Mouse (Mus musculus) limb, embryonic 13.5 days (tissue): ENCODE data around the gene Rbm45. TPM values are rescaled to one million over a fixed set of nuclear protein-coding genes. Genes with fewer than 3 reads are reported as not detected.

Source experiments
- ATAC-seq: fragments of 200-750 bp; cut with Nextera tagmentation; 2 replicates; pipeline ENCODE4 v1.8.0; 2017; ENCODE audit warnings: low read depth, moderate number of reproducible peaks, moderate TSS enrichment; ENCODE audit not compliant: low FRiP score
- H3K27ac ChIP-seq: fragments of 300-500 bp; sonication (generic); 2 replicates; pipeline ENCODE4 v1.5.1; 2015; ENCODE audit warnings: inconsistent platforms, mild to moderate bottlenecking, moderate library complexity
- H3K27me3 ChIP-seq: fragments of 300-500 bp; sonication (generic); 2 replicates; pipeline ENCODE4 v1.6.1; 2015; ENCODE audit warnings: mild to moderate bottlenecking, inconsistent platforms
- H3K36me3 ChIP-seq: fragments of 300-500 bp; sonication (generic); 2 replicates; pipeline ENCODE4 v1.6.1; 2015; ENCODE audit warnings: inconsistent platforms, mild to moderate bottlenecking, moderate library complexity
- H3K4me1 ChIP-seq: fragments of 300-500 bp; sonication (generic); 2 replicates; pipeline ENCODE4 v1.6.1; 2015; ENCODE audit warnings: inconsistent platforms
- H3K4me2 ChIP-seq: fragments of 300-500 bp; sonication (generic); replicated peaks from 2 replicates; pipeline ENCODE4 v1.6.1; 2015; ENCODE audit warnings: inconsistent platforms, mild to moderate bottlenecking, moderate library complexity
- H3K4me3 ChIP-seq: fragments of 300-500 bp; sonication (generic); 2 replicates; pipeline ENCODE4 v1.5.1; 2015; ENCODE audit warnings: moderate library complexity, mild to moderate bottlenecking, inconsistent platforms
- H3K9ac ChIP-seq: fragments of 300-500 bp; sonication (generic); 2 replicates; pipeline ENCODE4 v1.6.1; 2015; ENCODE audit warnings: mild to moderate bottlenecking, inconsistent platforms
- H3K9me3 ChIP-seq: fragments of 300-500 bp; sonication (generic); 2 replicates; pipeline ENCODE4 v1.6.1; 2016; ENCODE audit warnings: inconsistent platforms
- WGBS: fragments of 180-500 bp; shearing (Covaris S2); methylation state at CpG from one replicate; pipeline ENCODE4 v1.1.7; 2015; 5-methylcytosine and 5-hydroxymethylcytosine counted together
- polyA plus RNA-seq: library from polyadenylated mRNA; unstranded; fragments of >200 nt; fragmentation: Nextera tagmentation; extraction: Ambion mirVana; gene quantifications from 2 replicates; pipeline ENCODE4 v1.2.1, GENCODE M21; 2015

The Rbm45 gene
- polyA plus RNA-seq, 1 experiment from 2014 or later: 21.0 TPM

- 87% methylated on average over 11 of the region's 11 CpGs for WGBS
- no peak within 1 kb of the TSS for H3K27ac ChIP-seq
- no peaks in the 10 kb centered on the region for H3K4me1 ChIP-seq
- H3K4me3 ChIP-seq: no peak within 1 kb of the TSS
- no peaks in the 10 kb centered on the region for H3K36me3 ChIP-seq
- H3K4me2 ChIP-seq: no peak within 1 kb of the TSS
- H3K9ac ChIP-seq: no peak within 1 kb of the TSS
- no peaks in the 10 kb centered on the region for H3K9me3 ChIP-seq
- ATAC-seq: no peak
- no peaks in the 10 kb centered on the region for H3K27me3 ChIP-seq
These were observed 9.6 kb upstream of the Rbm45 start, which contains the start of gene Cyct for GRCm38 (mm10) chr2:76360226-76360625. Cyct (minus strand) TSS chr2:76360450.

- ATAC-seq: no peak
- Histone ChIP-seq H3K9ac (no peak overlapping the region), H3K4me3 (no peak overlapping the region), H3K4me2 (no peak overlapping the region), H3K36me3 (no peaks in the 10 kb centered on the region), H3K27me3 (no peaks in the 10 kb centered on the region), H3K4me1 (no peaks in the 10 kb centered on the region), H3K27ac (no peak overlapping the region), H3K9me3 (no peaks in the 10 kb centered on the region)
- WGBS: 36% methylated on average over 2 of the region's 2 CpGs
These were observed 7.7 kb upstream of the Rbm45 start for GRCm38 (mm10) chr2:76362111-76362510.

GRCm38 (mm10) chr2:76365811-76366210 is 4.0 kb upstream of the Rbm45 start:
- Histone ChIP-seq H3K4me3 (no peak overlapping the region), H3K9me3 (no peaks in the 10 kb centered on the region)
- ATAC-seq: no peak

GRCm38 (mm10) chr2:76367188-76367922 is 2.4 kb upstream of the Rbm45 start:
- H3K4me1 ChIP-seq: peaks cover 12% of the 10 kb centered on the region
- ATAC-seq: no peak
- H3K9me3 ChIP-seq: no peaks in the 10 kb centered on the region
- H3K9ac ChIP-seq: no peak overlapping the region
- H3K27ac ChIP-seq: no peak overlapping the region
- H3K27me3 ChIP-seq: no peaks in the 10 kb centered on the region
- 21% methylated on average over 9 of the region's 9 CpGs for WGBS
- H3K4me3 ChIP-seq: no peak overlapping the region
- H3K36me3 ChIP-seq: peaks cover 9% of the 10 kb centered on the region
- H3K4me2 ChIP-seq: no peak overlapping the region

More at GRCm38 (mm10) chr2:76365811-76366210, 4.0 kb upstream of the Rbm45 start:
- Histone ChIP-seq H3K36me3 (no peaks in the 10 kb centered on the region), H3K27ac (no peak overlapping the region), H3K4me2 (no peak overlapping the region), H3K4me1 (peaks cover 4% of the 10 kb centered on the region), H3K9ac (no peak overlapping the region), H3K27me3 (no peaks in the 10 kb centered on the region)
- WGBS: 62% methylated on average over 4 of the region's 4 CpGs

- Histone ChIP-seq H3K9ac (no peak overlapping the region), H3K4me1 (peaks cover 12% of the 10 kb centered on the region), H3K4me2 (no peak overlapping the region), H3K36me3 (peaks cover 22% of the 10 kb centered on the region), H3K27ac (no peak overlapping the region), H3K9me3 (no peaks in the 10 kb centered on the region), H3K4me3 (no peak overlapping the region), H3K27me3 (no peaks in the 10 kb centered on the region)
- ATAC-seq: no peak
- 69% methylated on average over 13 of the region's 13 CpGs for WGBS
These were observed 723 bp upstream of the Rbm45 start for GRCm38 (mm10) chr2:76368861-76369660.

- H3K4me2 ChIP-seq: peak overlapping the region; percentile 93
- no peaks in the 10 kb centered on the region for H3K9me3 ChIP-seq
- 4% methylated on average over 7 of the region's 7 CpGs for WGBS
- H3K27ac ChIP-seq: no peak overlapping the region
- no peaks in the 10 kb centered on the region for H3K27me3 ChIP-seq
- H3K9ac ChIP-seq: peak overlapping the region; percentile 86
- H3K4me3 ChIP-seq: peak overlapping the region; percentile 95
- peaks cover 32% of the 10 kb centered on the region for H3K36me3 ChIP-seq
- no peak for ATAC-seq
- peaks cover 12% of the 10 kb centered on the region for H3K4me1 ChIP-seq
These were observed 805 bp downstream of the Rbm45 start for GRCm38 (mm10) chr2:76370656-76370922.

GRCm38 (mm10) chr2:76372244-76372643 is 2.5 kb downstream of the Rbm45 start:
- Histone ChIP-seq H3K27ac (no peak overlapping the region), H3K36me3 (peaks cover 41% of the 10 kb centered on the region), H3K27me3 (no peaks in the 10 kb centered on the region), H3K4me1 (peaks cover 12% of the 10 kb centered on the region), H3K4me2 (no peak overlapping the region), H3K9me3 (no peaks in the 10 kb centered on the region), H3K9ac (no peak overlapping the region), H3K4me3 (no peak overlapping the region)
- no peak for ATAC-seq
- 87% methylated on average over 4 of the region's 4 CpGs for WGBS

- H3K27me3 ChIP-seq: no peaks in the 10 kb centered on the region
- no peak overlapping the region for H3K4me2 ChIP-seq
- peaks cover 12% of the 10 kb centered on the region for H3K4me1 ChIP-seq
- H3K9me3 ChIP-seq: no peaks in the 10 kb centered on the region
- H3K4me3 ChIP-seq: no peak overlapping the region
- ATAC-seq: no peak
- WGBS: 92% methylated on average over 6 of the region's 6 CpGs
- H3K27ac ChIP-seq: no peak overlapping the region
- H3K9ac ChIP-seq: no peak overlapping the region
- peaks cover 64% of the 10 kb centered on the region for H3K36me3 ChIP-seq
These were observed 4.9 kb downstream of the Rbm45 start for GRCm38 (mm10) chr2:76374544-76375206.

GRCm38 (mm10) chr2:76378646-76379045 is 8.9 kb downstream of the Rbm45 start:
- 93% methylated on average over 19 of the region's 19 CpGs for WGBS
- H3K27ac ChIP-seq: no peak overlapping the region
- H3K4me3 ChIP-seq: no peak overlapping the region
- ATAC-seq: no peak
- peaks cover 77% of the 10 kb centered on the region for H3K36me3 ChIP-seq
- H3K4me2 ChIP-seq: no peak overlapping the region
- H3K27me3 ChIP-seq: no peaks in the 10 kb centered on the region
- H3K9me3 ChIP-seq: no peaks in the 10 kb centered on the region
- no peak overlapping the region for H3K9ac ChIP-seq
- no peaks in the 10 kb centered on the region for H3K4me1 ChIP-seq

- Histone ChIP-seq H3K27me3 (no peaks in the 10 kb centered on the region), H3K36me3 (peaks cover 33% of the 10 kb centered on the region)
These were observed 16.7 kb downstream of the Rbm45 start for GRCm38 (mm10) chr2:76386531-76386930.

GRCm38 (mm10) chr2:76400178-76400577 is 30.4 kb downstream of the Rbm45 start:
- Histone ChIP-seq H3K4me2 (no peak overlapping the region), H3K27ac (no peak overlapping the region), H3K4me3 (no peak overlapping the region), H3K36me3 (no peaks in the 10 kb centered on the region), H3K4me1 (peaks cover 8% of the 10 kb centered on the region), H3K9ac (no peak overlapping the region), H3K27me3 (peaks cover 11% of the 10 kb centered on the region), H3K9me3 (no peaks in the 10 kb centered on the region)
- ATAC-seq: no peak

More at GRCm38 (mm10) chr2:76386531-76386930, 16.7 kb downstream of the Rbm45 start:
- no peak overlapping the region for H3K4me2 ChIP-seq
- H3K9ac ChIP-seq: no peak overlapping the region
- no peaks in the 10 kb centered on the region for H3K4me1 ChIP-seq
- H3K27ac ChIP-seq: no peak overlapping the region
- no peak for ATAC-seq
- H3K4me3 ChIP-seq: no peak overlapping the region
- H3K9me3 ChIP-seq: no peaks in the 10 kb centered on the region

GRCm38 (mm10) chr2:76405596-76406150 is 35.9 kb downstream of the Rbm45 start:
- WGBS: 4% methylated on average over 15 of the region's 15 CpGs

More at GRCm38 (mm10) chr2:76405596-76406150, 35.9 kb downstream of the Rbm45 start:
- Histone ChIP-seq H3K27ac (peak overlapping the region; percentile 72), H3K4me1 (peaks cover 16% of the 10 kb centered on the region), H3K4me2 (peak overlapping the region; percentile 88), H3K9me3 (no peaks in the 10 kb centered on the region), H3K27me3 (peaks cover 11% of the 10 kb centered on the region), H3K9ac (peak overlapping the region; percentile 89), H3K4me3 (peak overlapping the region; percentile 93), H3K36me3 (no peaks in the 10 kb centered on the region)
- ATAC-seq: no peak; the same call in 1 of the 2 replicates
